Mouse (Mus musculus) adrenal gland, adult 8-10 months (tissue): ENCODE results near the gene Cyb5r3. TPM values are rescaled to one million over a fixed set of nuclear protein-coding genes. Genes with fewer than 3 reads are reported as not detected.

Experiments used
- DNase-seq: peaks from one replicate; pipeline ENCODE4 v3.0.0; 2022
- total RNA-seq, 4 experiments: library from RNA; stranded (reverse); gene quantifications; 2 replicates each; pipeline ENCODE4 v1.2.4; 2022

Cyb5r3 gene
- 100 to 1,000 TPM; 296 to 432 (median 354) TPM for total RNA-seq

GRCm38 (mm10) chr15:83172492-83173429 lies at the start of gene Cyb5r3:
Cyb5r3 (minus strand) TSS chr15:83172592.
- peak; percentile 8 for DNase-seq

- no peak for DNase-seq
These were observed 49.3 kb upstream of the Cyb5r3 start for GRCm38 (mm10) chr15:83221721-83222120.

GRCm38 (mm10) chr15:83220368-83221013 lies 48.1 kb upstream of the Cyb5r3 start:
- no peak for DNase-seq

GRCm38 (mm10) chr15:83215322-83216216 lies 43.2 kb upstream of the Cyb5r3 start:
- DNase-seq: no peak

- DNase-seq: peak; percentile 49
These were observed 37.8 kb upstream of the Cyb5r3 start for GRCm38 (mm10) chr15:83210229-83210628.

- no peak for DNase-seq
These were observed 37.3 kb upstream of the Cyb5r3 start for GRCm38 (mm10) chr15:83209719-83210118.

- DNase-seq: no peak
These were observed 36.8 kb upstream of the Cyb5r3 start for GRCm38 (mm10) chr15:83209092-83209695.

- DNase-seq: peak; percentile 30
These were observed 32.5 kb upstream of the Cyb5r3 start for GRCm38 (mm10) chr15:83204731-83205451.

GRCm38 (mm10) chr15:83202412-83202811 lies 30.0 kb upstream of the Cyb5r3 start:
- no peak for DNase-seq

- no peak for DNase-seq
These were observed 21.0 kb upstream of the Cyb5r3 start for GRCm38 (mm10) chr15:83193413-83193812.

GRCm38 (mm10) chr15:83182351-83182750 lies 10.0 kb upstream of the Cyb5r3 start:
- DNase-seq: no peak

GRCm38 (mm10) chr15:83181800-83182330 lies 9.5 kb upstream of the Cyb5r3 start:
- no peak for DNase-seq

GRCm38 (mm10) chr15:83180004-83180403 lies 7.6 kb upstream of the Cyb5r3 start:
- no peak for DNase-seq

- peak; percentile 6 for DNase-seq
These were observed 4.3 kb upstream of the Cyb5r3 start for GRCm38 (mm10) chr15:83176653-83177052.

GRCm38 (mm10) chr15:83173914-83174884 lies 1.8 kb upstream of the Cyb5r3 start:
- peak; percentile 57 for DNase-seq

- DNase-seq: peak; percentile 95
These were observed 495 bp downstream of the Cyb5r3 start for GRCm38 (mm10) chr15:83171712-83172481.

- DNase-seq: peak; percentile 49
These were observed 1.3 kb downstream of the Cyb5r3 start for GRCm38 (mm10) chr15:83170956-83171659.
